Mouse (Mus musculus) frontal cortex, postnatal 25 days (tissue): ENCODE results near the gene Slc1a2.

Experiments used
- DNase-seq, 2 experiments: peaks; one replicate each; pipeline ENCODE4 v3.0.0; 2022; ENCODE audit warnings: low spot score in 2 of 2

The Slc1a2 gene

GRCm38 (mm10) chr2:102822036-102822435, 163.6 kb downstream of the Slc1a2 start:
- no peak for DNase-seq

- DNase-seq: no peak
Measured at GRCm38 (mm10) chr2:102825961-102826633, 167.6 kb downstream of the Slc1a2 start.

GRCm38 (mm10) chr2:102827841-102828240, 169.4 kb downstream of the Slc1a2 start:
- no peak for DNase-seq

- DNase-seq: no peak
Measured at GRCm38 (mm10) chr2:102828381-102828780, 169.9 kb downstream of the Slc1a2 start.

- DNase-seq: peak; percentile 46 to 66
Measured at GRCm38 (mm10) chr2:102829201-102829600, 170.7 kb downstream of the Slc1a2 start.

GRCm38 (mm10) chr2:102831547-102831946, 173.1 kb downstream of the Slc1a2 start:
- no peak for DNase-seq

- DNase-seq: no peak
Measured at GRCm38 (mm10) chr2:102838179-102838578, 179.7 kb downstream of the Slc1a2 start.
